Mouse (Mus musculus) limb, embryonic 12.5 days (tissue): ENCODE data around the gene Nkain4. TPM values are rescaled to one million over a fixed set of nuclear protein-coding genes. Genes with fewer than 3 reads are reported as not detected.

Experiments
- ATAC-seq: fragments of 200-750 bp; cut with Nextera tagmentation; 2 replicates; pipeline ENCODE4 v1.8.0; 2017; ENCODE audit warnings: low read depth, moderate TSS enrichment; ENCODE audit not compliant: insufficient number of reproducible peaks, insufficient read depth, low FRiP score, low TSS enrichment
- H3K27ac ChIP-seq: fragments of 300-500 bp; sonication (generic); 2 replicates; pipeline ENCODE4 v1.5.1; 2016; ENCODE audit warnings: mild to moderate bottlenecking, moderate library complexity
- H3K27me3 ChIP-seq: fragments of 300-500 bp; sonication (generic); 2 replicates; pipeline ENCODE4 v1.6.1; 2016; ENCODE audit warnings: mild to moderate bottlenecking, moderate library complexity
- H3K36me3 ChIP-seq: fragments of 300-500 bp; sonication (generic); 2 replicates; pipeline ENCODE4 v1.6.1; 2016; ENCODE audit warnings: mild to moderate bottlenecking, moderate library complexity
- H3K4me1 ChIP-seq: fragments of 300-500 bp; sonication (generic); replicated peaks from 2 replicates; pipeline ENCODE4 v1.6.1; 2016
- H3K4me2 ChIP-seq: fragments of 300-500 bp; sonication (generic); 2 replicates; pipeline ENCODE4 v1.6.1; 2016; ENCODE audit warnings: mild to moderate bottlenecking, moderate library complexity
- H3K4me3 ChIP-seq: fragments of 300-500 bp; sonication (generic); replicated peaks from 2 replicates; pipeline ENCODE4 v1.5.1; 2016; ENCODE audit warnings: mild to moderate bottlenecking
- H3K9ac ChIP-seq: fragments of 300-500 bp; sonication (generic); replicated peaks from 2 replicates; pipeline ENCODE4 v1.6.1; 2016; ENCODE audit warnings: mild to moderate bottlenecking, moderate library complexity
- H3K9me3 ChIP-seq: fragments of 300-500 bp; sonication (generic); 2 replicates; pipeline ENCODE4 v1.6.1; 2016; ENCODE audit warnings: mild to moderate bottlenecking, moderate library complexity
- WGBS: fragments of 180-500 bp; shearing (Covaris S2); methylation state at CpG from one replicate; pipeline ENCODE4 v1.1.7; 2016; 5-methylcytosine and 5-hydroxymethylcytosine counted together
- polyA plus RNA-seq: library from polyadenylated mRNA; unstranded; fragments of >200 nt; fragmentation: Nextera tagmentation; extraction: Ambion mirVana; gene quantifications from 2 replicates; pipeline ENCODE4 v1.2.1, GENCODE M21; 2016

Nkain4 gene
- polyA plus RNA-seq, 1 experiment from 2014 or later: 6.0 TPM

DNA sequence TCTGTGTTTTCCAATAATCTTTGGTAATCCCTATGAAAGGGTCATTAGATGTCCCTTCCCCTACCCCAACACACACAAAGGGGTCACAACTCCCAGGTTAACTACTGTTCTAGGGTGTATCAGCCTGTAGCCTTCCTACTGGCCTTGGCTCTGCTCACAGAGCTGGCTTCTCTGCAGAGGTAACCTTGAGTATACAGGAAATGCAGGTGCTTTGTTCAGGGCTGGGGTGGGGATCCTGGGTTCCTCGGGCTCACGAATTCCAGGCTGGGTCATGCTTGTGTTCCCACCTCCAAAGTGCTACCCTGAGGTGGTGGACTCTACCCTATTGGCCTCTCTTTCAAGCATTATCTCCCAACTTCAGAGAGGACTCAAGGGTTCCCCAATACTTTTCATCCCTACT lies 31.1 kb upstream of the Nkain4 start:
- ATAC-seq: no peak
- Histone ChIP-seq H3K4me1 (no peaks in the 10 kb centered on the region), H3K27ac (no peak overlapping the region), H3K36me3 (peaks cover 34% of the 10 kb centered on the region), H3K4me2 (no peak overlapping the region), H3K27me3 (no peaks in the 10 kb centered on the region), H3K9ac (no peak overlapping the region), H3K4me3 (no peak overlapping the region), H3K9me3 (no peaks in the 10 kb centered on the region)
- WGBS: 90% methylated on average over 2 of the region's 2 CpGs

GRCm38 (mm10) chr2:180981133-180981532 lies 26.6 kb upstream of the Nkain4 start:
- ATAC-seq: no peak
- H3K4me1 ChIP-seq: no peaks in the 10 kb centered on the region
- no peak overlapping the region for H3K27ac ChIP-seq
- H3K9me3 ChIP-seq: no peaks in the 10 kb centered on the region
- 89% methylated on average over 6 of the region's 6 CpGs for WGBS
- no peak overlapping the region for H3K4me2 ChIP-seq
- H3K27me3 ChIP-seq: no peaks in the 10 kb centered on the region
- no peak overlapping the region for H3K9ac ChIP-seq
- peaks cover 79% of the 10 kb centered on the region for H3K36me3 ChIP-seq
- H3K4me3 ChIP-seq: no peak overlapping the region

DNA sequence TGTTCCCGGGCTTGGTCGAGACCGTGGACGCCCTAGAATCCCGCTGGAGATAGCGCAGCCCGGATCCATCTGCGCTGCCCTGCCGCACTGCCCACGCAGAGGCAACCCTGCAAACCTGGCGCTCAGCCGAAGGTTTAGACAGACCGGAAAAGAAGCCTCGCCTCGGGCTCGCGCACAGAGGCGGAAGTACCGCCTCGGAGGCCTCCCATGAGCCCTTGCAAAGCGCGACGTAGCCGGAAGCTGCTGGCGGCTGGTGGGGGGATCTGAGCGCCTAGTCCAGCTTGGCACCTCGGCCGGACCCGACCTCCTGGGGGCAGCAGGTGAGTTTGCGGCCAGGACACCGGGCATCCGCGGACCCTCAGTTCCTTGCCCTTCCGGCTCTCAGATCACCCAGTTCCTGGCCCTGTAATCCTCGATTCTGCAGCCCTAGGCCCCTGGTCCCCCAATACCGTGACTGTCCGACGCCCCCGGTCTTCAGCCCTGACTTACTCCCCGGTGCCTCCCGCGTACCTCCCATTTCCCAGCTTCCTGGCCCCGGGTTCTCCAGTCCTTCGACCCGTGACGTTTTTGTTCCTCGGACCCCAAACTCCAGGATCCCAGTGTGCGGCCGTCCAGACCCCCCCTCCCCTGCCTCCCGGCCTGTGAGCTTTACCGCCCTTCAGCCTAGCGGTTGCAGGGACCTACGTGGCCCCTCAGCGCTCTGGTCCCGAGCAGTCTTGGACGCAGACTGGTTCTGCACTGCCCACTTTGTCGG lies 12.7 kb upstream of the Nkain4 start, which contains the start of gene Arfgap1:
Gene Arfgap1, plus strand, starts transcription at position 216 of the 754 bp plus-strand sequence.
- under 1% methylated on average over 57 of the region's 57 CpGs for WGBS
- Histone ChIP-seq H3K4me1 (peaks cover 14% of the 10 kb centered on the region), H3K27ac (peak within 1 kb of the TSS; percentile 80), H3K36me3 (peaks cover 34% of the 10 kb centered on the region), H3K27me3 (no peaks in the 10 kb centered on the region), H3K9ac (peak within 1 kb of the TSS; percentile 83), H3K4me3 (peak within 1 kb of the TSS; percentile 88), H3K9me3 (no peaks in the 10 kb centered on the region), H3K4me2 (peak within 1 kb of the TSS; percentile 85)
- peak; percentile 76; the same call in 1 of the 2 replicates for ATAC-seq

DNA sequence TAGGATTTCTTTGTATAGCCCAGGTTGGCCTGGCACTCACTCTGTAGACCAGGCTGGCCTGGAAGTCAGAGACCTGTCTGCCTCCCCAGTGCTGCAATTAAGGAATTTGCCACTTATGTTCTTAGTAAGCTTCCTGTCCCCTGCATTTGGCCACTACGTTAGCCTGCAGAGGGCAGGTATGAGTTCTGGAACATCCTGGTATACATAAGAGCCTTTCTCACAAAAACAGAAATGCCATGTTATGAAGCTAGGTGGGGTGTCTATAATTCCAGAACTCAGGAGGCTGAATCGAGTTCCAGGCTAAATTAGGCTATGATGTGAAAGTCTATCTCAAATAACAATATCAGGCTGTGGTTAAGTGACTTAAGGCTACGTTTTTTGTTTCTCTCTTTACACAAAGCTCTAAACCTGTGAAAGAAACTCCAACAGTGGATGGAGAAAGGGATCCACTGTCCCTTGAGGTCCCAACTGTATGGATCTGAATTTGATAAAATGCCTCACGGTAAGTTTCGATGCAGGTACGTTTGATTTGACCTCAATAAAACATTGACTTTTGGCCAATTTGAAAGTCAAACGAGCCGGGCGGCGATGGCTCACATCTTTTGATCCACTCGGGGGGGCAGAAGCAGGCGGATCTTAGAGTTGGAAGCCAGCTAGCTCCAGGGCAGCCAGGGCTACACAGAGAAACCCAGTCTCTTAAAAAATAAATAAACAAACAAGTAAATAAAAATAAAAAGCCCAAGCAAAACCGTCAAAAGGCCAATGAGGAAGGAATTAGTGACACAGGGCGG lies 11.8 kb upstream of the Nkain4 start:
- peak overlapping the region; percentile 88 for H3K4me3 ChIP-seq
- peak overlapping the region; percentile 80 for H3K27ac ChIP-seq
- no peak for ATAC-seq
- H3K36me3 ChIP-seq: peaks cover 25% of the 10 kb centered on the region
- H3K9ac ChIP-seq: peak overlapping the region; percentile 83
- H3K27me3 ChIP-seq: no peaks in the 10 kb centered on the region
- H3K4me1 ChIP-seq: peaks cover 14% of the 10 kb centered on the region
- H3K9me3 ChIP-seq: no peaks in the 10 kb centered on the region
- H3K4me2 ChIP-seq: peak overlapping the region; percentile 85
- WGBS: 12% methylated on average over 14 of the region's 14 CpGs

GRCm38 (mm10) chr2:180963956-180964355 lies 9.5 kb upstream of the Nkain4 start:
- Histone ChIP-seq H3K27me3 (no peaks in the 10 kb centered on the region), H3K4me1 (peaks cover 12% of the 10 kb centered on the region), H3K9ac (no peak overlapping the region), H3K27ac (no peak overlapping the region), H3K9me3 (no peaks in the 10 kb centered on the region), H3K4me2 (no peak overlapping the region), H3K4me3 (no peak overlapping the region), H3K36me3 (peaks cover 5% of the 10 kb centered on the region; the same call in 1 of the 2 replicates)
- ATAC-seq: no peak
- 4% methylated on average over 5 of the region's 5 CpGs for WGBS

DNA sequence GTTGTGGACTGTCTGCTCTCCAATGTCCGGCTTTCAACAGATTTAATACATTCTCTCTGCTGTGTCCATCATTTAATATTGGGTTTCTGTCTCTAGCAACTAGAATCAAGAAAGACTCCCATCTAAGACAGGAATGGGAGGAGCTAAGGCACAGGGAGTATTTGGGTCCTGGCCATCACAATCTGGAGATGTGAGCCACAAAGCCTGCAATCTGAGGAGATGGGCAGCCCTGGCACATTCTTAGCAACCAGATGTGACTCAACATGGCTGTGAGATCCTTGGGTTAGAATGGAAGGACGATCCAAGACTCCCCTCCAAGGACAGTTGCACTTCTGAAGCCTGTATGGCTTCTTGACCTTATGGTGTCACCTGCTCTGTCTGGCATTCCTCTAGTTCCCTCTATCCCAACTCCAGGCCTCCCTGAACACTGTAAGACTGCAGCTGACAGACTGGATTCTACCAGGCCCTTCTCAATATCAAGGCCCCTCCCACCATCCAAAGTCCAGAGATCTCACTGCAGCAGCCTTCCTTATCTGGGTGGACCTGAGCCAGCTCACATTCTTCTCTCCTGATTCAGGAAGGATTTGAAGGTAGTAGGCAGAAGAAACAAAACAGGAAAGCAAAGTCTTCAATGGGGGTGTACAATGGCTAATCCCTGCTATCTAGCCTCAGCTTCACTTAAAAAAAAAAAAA lies 8.3 kb upstream of the Nkain4 start:
- no peaks in the 10 kb centered on the region; the same call in none of the 2 replicates for H3K4me1 ChIP-seq
- WGBS: 80% methylated on average over 2 of the region's 2 CpGs

DNA sequence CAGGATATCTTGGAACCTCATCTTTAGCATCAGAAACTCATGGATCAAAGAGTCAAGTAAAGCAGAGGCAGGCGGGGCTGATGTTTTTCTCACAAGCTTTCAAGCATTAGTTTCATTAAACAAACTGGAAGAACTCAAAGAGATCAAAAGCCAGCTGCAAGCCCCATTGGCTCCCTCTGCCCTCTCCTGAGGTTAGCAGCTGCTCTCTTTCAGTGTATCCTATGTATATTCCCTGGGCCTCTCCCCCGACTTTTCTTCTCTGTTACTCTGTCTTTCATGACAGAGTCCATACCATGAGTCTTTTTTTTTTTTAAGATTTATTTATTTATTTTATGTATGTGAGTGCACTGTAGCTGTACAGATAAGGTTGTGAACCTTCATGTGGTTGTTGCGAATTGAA lies 5.7 kb upstream of the Nkain4 start:
- Histone ChIP-seq H3K4me2 (no peak overlapping the region), H3K9me3 (no peaks in the 10 kb centered on the region), H3K4me1 (no peaks in the 10 kb centered on the region), H3K9ac (no peak overlapping the region), H3K27ac (no peak overlapping the region), H3K36me3 (no peaks in the 10 kb centered on the region), H3K4me3 (no peak overlapping the region), H3K27me3 (peaks cover 17% of the 10 kb centered on the region)
- ATAC-seq: no peak
- 63% methylated on average over 3 of the region's 3 CpGs for WGBS

More for the DNA sequence above, 8.3 kb upstream of the Nkain4 start:
- no peaks in the 10 kb centered on the region for H3K36me3 ChIP-seq
- no peaks in the 10 kb centered on the region for H3K9me3 ChIP-seq
- no peak overlapping the region for H3K4me2 ChIP-seq
- no peak overlapping the region for H3K27ac ChIP-seq
- no peak overlapping the region for H3K9ac ChIP-seq
- no peak overlapping the region for H3K4me3 ChIP-seq
- H3K27me3 ChIP-seq: no peaks in the 10 kb centered on the region
- ATAC-seq: no peak

DNA sequence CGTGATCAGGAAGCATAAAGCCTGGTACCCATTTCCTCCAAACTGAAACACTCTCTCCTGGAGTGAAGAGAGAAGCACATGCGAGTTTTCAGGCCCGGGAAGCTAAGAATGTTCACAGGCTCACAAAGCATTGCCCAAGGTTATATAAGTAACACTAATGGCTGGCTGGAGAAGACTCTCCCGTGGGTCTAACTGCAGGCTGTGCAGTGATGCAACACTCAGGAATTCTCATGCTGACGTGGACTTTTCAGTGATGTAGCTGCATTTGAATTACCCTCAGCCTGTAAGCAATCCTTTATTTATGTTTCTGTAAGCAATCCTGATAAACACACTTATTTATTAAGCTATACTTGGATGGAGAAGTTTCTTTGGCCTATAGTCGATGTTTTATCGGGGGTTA lies 5.1 kb upstream of the Nkain4 start:
- peaks cover 4% of the 10 kb centered on the region; the same call in 1 of the 2 replicates for H3K4me1 ChIP-seq
- H3K9me3 ChIP-seq: no peaks in the 10 kb centered on the region
- H3K36me3 ChIP-seq: no peaks in the 10 kb centered on the region
- no peak overlapping the region for H3K27ac ChIP-seq
- ATAC-seq: no peak
- no peak overlapping the region for H3K4me3 ChIP-seq
- H3K9ac ChIP-seq: no peak overlapping the region
- no peak overlapping the region for H3K4me2 ChIP-seq
- peaks cover 21% of the 10 kb centered on the region for H3K27me3 ChIP-seq
- WGBS: 67% methylated on average over 7 of the region's 7 CpGs

DNA sequence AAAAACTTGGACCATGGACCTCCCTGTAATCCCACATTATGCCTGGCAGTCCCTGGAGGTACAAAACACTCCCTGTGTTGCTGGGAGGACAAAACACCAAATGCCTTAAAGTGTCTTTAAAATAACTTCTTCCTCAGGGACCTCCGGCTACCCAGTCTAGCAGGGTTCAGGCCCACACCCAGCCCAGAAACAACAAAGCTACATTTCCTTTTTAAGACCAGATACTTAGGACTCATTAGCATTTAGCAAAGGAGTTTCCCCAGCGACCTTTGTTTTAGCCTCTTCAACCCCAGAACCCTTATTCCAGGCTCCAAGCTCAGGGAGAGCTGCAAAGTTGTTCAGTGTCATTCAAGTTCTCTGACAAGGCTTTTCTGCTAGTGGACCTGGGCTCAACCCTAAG lies 861 bp downstream of the Nkain4 start:
- Histone ChIP-seq H3K27me3 (peaks cover 54% of the 10 kb centered on the region), H3K4me3 (peak overlapping the region; percentile 59), H3K9ac (peak overlapping the region; percentile 66; the same call in 1 of the 2 replicates), H3K4me1 (peaks cover 18% of the 10 kb centered on the region), H3K9me3 (no peaks in the 10 kb centered on the region), H3K4me2 (peak overlapping the region; percentile 96), H3K27ac (no peak overlapping the region), H3K36me3 (no peaks in the 10 kb centered on the region)
- no peak for ATAC-seq
- WGBS: 29% methylated on average over 2 of the region's 2 CpGs

DNA sequence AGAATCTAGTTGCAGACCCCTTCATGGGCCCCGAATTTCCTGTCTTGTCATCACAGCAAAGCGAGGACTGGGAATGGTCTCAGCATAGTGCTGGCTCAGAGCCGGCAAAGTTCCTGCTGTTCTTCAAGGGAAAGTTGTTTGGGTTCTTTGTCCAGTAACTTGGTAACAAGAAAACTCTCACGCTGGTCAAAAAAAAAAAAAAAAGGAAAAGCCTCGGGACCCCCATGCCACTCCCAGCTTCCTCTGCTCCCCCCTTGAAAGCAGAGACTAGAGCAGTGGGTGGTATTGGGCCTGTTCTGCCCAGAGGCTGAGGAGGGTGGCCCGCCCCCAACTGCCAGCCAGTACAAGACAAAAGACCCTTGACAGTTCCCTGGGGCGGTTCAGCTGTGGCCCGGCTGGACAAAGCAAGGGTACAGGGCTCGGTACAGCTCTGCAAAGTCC lies 1.7 kb downstream of the Nkain4 start:
- no peak overlapping the region for H3K9ac ChIP-seq
- H3K36me3 ChIP-seq: no peaks in the 10 kb centered on the region
- H3K4me1 ChIP-seq: peaks cover 18% of the 10 kb centered on the region
- no peak overlapping the region for H3K4me3 ChIP-seq
- ATAC-seq: no peak
- H3K27ac ChIP-seq: no peak overlapping the region
- H3K9me3 ChIP-seq: no peaks in the 10 kb centered on the region
- peak overlapping the region; percentile 19; the same call in 1 of the 2 replicates for H3K4me2 ChIP-seq
- H3K27me3 ChIP-seq: peaks cover 57% of the 10 kb centered on the region
- WGBS: 17% methylated on average over 9 of the region's 9 CpGs

DNA sequence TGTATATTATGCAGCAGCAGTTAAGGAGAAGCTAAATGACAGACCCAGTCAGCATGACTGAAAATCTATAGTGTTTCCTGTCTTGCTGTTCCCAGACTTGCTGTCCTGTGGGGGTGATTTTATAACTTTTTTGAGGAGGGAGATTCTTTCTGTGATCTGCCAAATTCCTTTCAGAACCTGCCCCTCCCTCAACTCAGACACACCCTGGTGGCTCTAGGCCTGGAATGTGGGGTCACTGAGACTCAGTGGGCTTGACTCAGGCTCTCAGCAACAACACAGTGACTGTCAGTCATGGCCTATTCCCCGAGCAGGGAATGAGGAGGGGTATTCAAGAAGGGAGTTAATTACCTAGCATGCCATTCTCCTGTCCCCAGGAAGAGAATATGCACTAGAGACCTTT lies 4.6 kb downstream of the Nkain4 start:
- H3K4me2 ChIP-seq: no peak overlapping the region
- H3K9ac ChIP-seq: no peak overlapping the region
- 30% methylated on average over 1 of the region's 1 CpGs for WGBS
- no peaks in the 10 kb centered on the region for H3K9me3 ChIP-seq
- no peak for ATAC-seq
- peaks cover 43% of the 10 kb centered on the region for H3K27me3 ChIP-seq
- no peak overlapping the region for H3K27ac ChIP-seq
- H3K36me3 ChIP-seq: no peaks in the 10 kb centered on the region
- no peak overlapping the region for H3K4me3 ChIP-seq
- peaks cover 17% of the 10 kb centered on the region for H3K4me1 ChIP-seq
